Mouse (Mus musculus) liver, embryonic 14.5 days (tissue): ENCODE data around the gene Ublcp1. TPM values are rescaled to one million over a fixed set of nuclear protein-coding genes. Genes with fewer than 3 reads are reported as not detected.

Experiments
- ATAC-seq: fragments of 200-750 bp; cut with Nextera tagmentation; 2 replicates; pipeline ENCODE4 v1.8.0; 2017; ENCODE audit warnings: moderate number of reproducible peaks, mild to moderate bottlenecking, moderate library complexity; ENCODE audit not compliant: insufficient read depth
- DNase-seq, 3 experiments: peaks; one replicate each; pipeline ENCODE4 v3.0.0-alpha.2; 2012 to 2013; ENCODE audit warnings: low read depth in 3 of 3, low spot score in 3 of 3
- H3K27ac ChIP-seq: fragments of 300-500 bp; sonication (generic); 2 replicates; pipeline ENCODE4 v1.5.1; 2014; ENCODE audit warnings: moderate library complexity, mild to moderate bottlenecking, control low read depth, inconsistent platforms
- H3K27me3 ChIP-seq: fragments of 300-500 bp; sonication (generic); 2 replicates; pipeline ENCODE4 v1.6.1; 2014; ENCODE audit warnings: mild to moderate bottlenecking, low read length, moderate library complexity; ENCODE audit not compliant: control insufficient read depth, insufficient read depth
- H3K36me3 ChIP-seq: fragments of 300-500 bp; sonication (generic); replicated peaks from 2 replicates; pipeline ENCODE4 v1.6.1; 2014; ENCODE audit warnings: low read depth; ENCODE audit not compliant: control insufficient read depth, insufficient read depth
- H3K4me1 ChIP-seq, 2 experiments: fragments of 200-500 bp in 1 of 2; fragments of 300-500 bp in 1 of 2; sonication (generic) in 1 of 2; replicated peaks; 2 replicates each; pipeline ENCODE4 v1.6.1; 2012 to 2014; ENCODE audit warnings: antibody characterized with exemption in 1 of 2, inconsistent platforms in 1 of 2, low read length in 1 of 2; ENCODE audit not compliant: control insufficient read depth in 2 of 2, insufficient read depth in 2 of 2
- H3K4me2 ChIP-seq: fragments of 300-500 bp; sonication (generic); 2 replicates; pipeline ENCODE4 v1.6.1; 2014; ENCODE audit warnings: low read depth, mild to moderate bottlenecking, control low read depth, moderate library complexity
- H3K4me3 ChIP-seq, 2 experiments: fragments of 200-500 bp in 1 of 2; fragments of 300-500 bp in 1 of 2; sonication (generic) in 1 of 2; 2 replicates each; pipeline ENCODE4 v1.5.1; 2012 to 2014; ENCODE audit warnings: low read depth in 2 of 2, low read length in 2 of 2, mild to moderate bottlenecking in 2 of 2, control low read depth in 1 of 2, inconsistent platforms in 1 of 2, moderate library complexity in 1 of 2; ENCODE audit not compliant: insufficient read depth in 1 of 2
- H3K9ac ChIP-seq: fragments of 300-500 bp; sonication (generic); replicated peaks from 2 replicates; pipeline ENCODE4 v1.6.1; 2014; ENCODE audit warnings: mild to moderate bottlenecking, control low read depth, moderate library complexity
- H3K9me3 ChIP-seq: fragments of 300-500 bp; sonication (generic); 2 replicates; pipeline ENCODE4 v1.6.1; 2016; ENCODE audit warnings: low read length, mixed read lengths; ENCODE audit not compliant: control insufficient read depth
- CTCF ChIP-seq: IDR thresholded peaks from 2 replicates; pipeline ENCODE4 v1.5.1; 2016; ENCODE audit warnings: antibody characterized with exemption, low read depth, control low read depth
- EP300 ChIP-seq: IDR thresholded peaks from 2 replicates; pipeline ENCODE4 v1.6.1; 2016; ENCODE audit warnings: antibody characterized with exemption, low read depth
- WGBS: fragments of 180-500 bp; shearing (Covaris S2); extraction: QIAGEN DNeasy Blood & Tissue Kit; methylation state at CpG from one replicate; pipeline ENCODE4 v1.1.7; 2014; ENCODE audit not compliant: insufficient replicate concordance; 5-methylcytosine and 5-hydroxymethylcytosine counted together
- polyA plus RNA-seq, 2 experiments: library from polyadenylated mRNA; depleted of rRNA in 1 of 2; stranded (reverse) in 1 of 2; unstranded in 1 of 2; fragments of >200 nt; fragmentation: Nextera tagmentation in 1 of 2; extraction: Ambion mirVana in 1 of 2; gene quantifications; 2 replicates each; pipeline versions ENCODE4 v1.2.1 to v1.2.3; 2012 to 2014

The Ublcp1 gene
- polyA plus RNA-seq, 2 experiments = 30.4 to 46.6 TPM

- Histone ChIP-seq H3K4me2 (no peak overlapping the region), H3K27me3 (no peaks in the 10 kb centered on the region), H3K36me3 (no peaks in the 10 kb centered on the region), H3K9ac (no peak overlapping the region), H3K27ac (no peak overlapping the region), H3K9me3 (no peaks in the 10 kb centered on the region), H3K4me3 (no peak overlapping the region), H3K4me1 (no peaks in the 10 kb centered on the region)
- DNase-seq (no peak), ATAC-seq (no peak)
- TF ChIP-seq CTCF = no peak
- TF ChIP-seq EP300 = no peak
- WGBS = 61% methylated on average over 3 of the region's 3 CpGs
These were observed 40.3 kb downstream of the Ublcp1 start for GRCm38 (mm10) chr11:44430036-44430435.

GRCm38 (mm10) chr11:44427951-44428350 lies 42.3 kb downstream of the Ublcp1 start:
- 47% methylated on average over 2 of the region's 2 CpGs for WGBS
- no peak for ATAC-seq
- no peak for DNase-seq
- Histone ChIP-seq H3K36me3 (no peaks in the 10 kb centered on the region), H3K27ac (no peak overlapping the region), H3K4me1 (no peaks in the 10 kb centered on the region), H3K27me3 (no peaks in the 10 kb centered on the region), H3K4me3 (no peak overlapping the region), H3K9ac (no peak overlapping the region), H3K4me2 (no peak overlapping the region), H3K9me3 (no peaks in the 10 kb centered on the region)
- no peak for TF ChIP-seq CTCF
- TF ChIP-seq EP300 = no peak

- no peaks in the 10 kb centered on the region for H3K9me3 ChIP-seq
- WGBS = 51% methylated on average over 6 of the region's 6 CpGs
- H3K27ac ChIP-seq = no peak overlapping the region
- H3K27me3 ChIP-seq = no peaks in the 10 kb centered on the region
- H3K4me1 ChIP-seq = no peaks in the 10 kb centered on the region
- no peak overlapping the region for H3K9ac ChIP-seq
- no peak for DNase-seq
- H3K4me3 ChIP-seq = no peak overlapping the region
- no peaks in the 10 kb centered on the region for H3K36me3 ChIP-seq
- no peak for ATAC-seq
- TF ChIP-seq CTCF (no peak), EP300 (no peak)
- no peak overlapping the region for H3K4me2 ChIP-seq
These were observed 44.7 kb downstream of the Ublcp1 start for GRCm38 (mm10) chr11:44425626-44426025.

- Histone ChIP-seq H3K4me2 (no peak overlapping the region), H3K4me1 (no peaks in the 10 kb centered on the region), H3K9ac (no peak overlapping the region), H3K27ac (no peak overlapping the region), H3K9me3 (no peaks in the 10 kb centered on the region), H3K4me3 (no peak overlapping the region), H3K36me3 (no peaks in the 10 kb centered on the region), H3K27me3 (no peaks in the 10 kb centered on the region)
- ATAC-seq (no peak), DNase-seq (no peak)
- 64% methylated on average over 8 of the region's 8 CpGs for WGBS
- TF ChIP-seq EP300 (no peak), CTCF (no peak)
These were observed 45.3 kb downstream of the Ublcp1 start for GRCm38 (mm10) chr11:44425006-44425405.

- Histone ChIP-seq H3K9me3 (no peaks in the 10 kb centered on the region), H3K4me2 (no peak overlapping the region), H3K27ac (no peak overlapping the region), H3K36me3 (no peaks in the 10 kb centered on the region), H3K4me1 (no peaks in the 10 kb centered on the region), H3K27me3 (no peaks in the 10 kb centered on the region), H3K9ac (no peak overlapping the region), H3K4me3 (no peak overlapping the region)
- no peak for ATAC-seq
- 51% methylated on average over 5 of the region's 5 CpGs for WGBS
- no peak for TF ChIP-seq EP300
- TF ChIP-seq CTCF = no peak
- DNase-seq = no peak
These were observed 46.3 kb downstream of the Ublcp1 start for GRCm38 (mm10) chr11:44423955-44424354.
